Mouse (Mus musculus): ENCODE results near the gene Hes2. TPM values are rescaled to one million over a fixed set of nuclear protein-coding genes. Genes with fewer than 3 reads are reported as not detected.

The Hes2 gene
- polyA plus RNA-seq, 1 experiment, result not detected

- TF ChIP-seq POLR2A (IDR thresholded peaks at IDR 0.05; ENCODE audit: low read depth, low read length) (no peak), CTCF (IDR thresholded peaks at IDR 0.05; ENCODE audit: borderline replicate concordance, insufficient read depth, low read length) (no peak)
- Histone ChIP-seq H3K4me1 (ENCODE audit: control insufficient read depth, insufficient read depth, low read length) (peaks cover 19% of the 10 kb centered on the region), H3K4me3 (ENCODE audit: insufficient read depth, low read length) (no peak overlapping the region), H3K27ac (ENCODE audit: insufficient read depth, low read length) (peak overlapping the region; percentile 15; the same call in 1 of the 2 replicates)
Measured at GRCm38 (mm10) chr4:152190701-152191100, 32.0 kb downstream of the Hes2 start.

GRCm38 (mm10) chr4:152192569-152192968 is 33.9 kb downstream of the Hes2 start:
- Histone ChIP-seq H3K27ac (ENCODE audit: insufficient read depth, low read length) (no peak overlapping the region), H3K4me3 (ENCODE audit: insufficient read depth, low read length) (no peak overlapping the region), H3K4me1 (ENCODE audit: control insufficient read depth, insufficient read depth, low read length) (peaks cover 18% of the 10 kb centered on the region)
- TF ChIP-seq CTCF (IDR thresholded peaks at IDR 0.05; ENCODE audit: borderline replicate concordance, insufficient read depth, low read length) (no peak), POLR2A (IDR thresholded peaks at IDR 0.05; ENCODE audit: low read depth, low read length) (no peak)

- H3K4me3 ChIP-seq (ENCODE audit: insufficient read depth, low read length), result no peak overlapping the region
- H3K4me1 ChIP-seq (ENCODE audit: control insufficient read depth, insufficient read depth, low read length), result peaks cover 17% of the 10 kb centered on the region
- TF ChIP-seq CTCF (IDR thresholded peaks at IDR 0.05; ENCODE audit: borderline replicate concordance, insufficient read depth, low read length) (no peak), POLR2A (IDR thresholded peaks at IDR 0.05; ENCODE audit: low read depth, low read length) (no peak)
- no peak overlapping the region for H3K27ac ChIP-seq (ENCODE audit: insufficient read depth, low read length)
Measured at GRCm38 (mm10) chr4:152194476-152195175, 36.0 kb downstream of the Hes2 start.

GRCm38 (mm10) chr4:152196276-152196675 is 37.6 kb downstream of the Hes2 start:
- Histone ChIP-seq H3K4me3 (ENCODE audit: insufficient read depth, low read length) (no peak overlapping the region), H3K27ac (ENCODE audit: insufficient read depth, low read length) (no peak overlapping the region), H3K4me1 (ENCODE audit: control insufficient read depth, insufficient read depth, low read length) (peaks cover 4% of the 10 kb centered on the region; the same call in 1 of the 2 replicates)
- no peak for TF ChIP-seq CTCF (IDR thresholded peaks at IDR 0.05; ENCODE audit: borderline replicate concordance, insufficient read depth, low read length)
- TF ChIP-seq POLR2A (IDR thresholded peaks at IDR 0.05; ENCODE audit: low read depth, low read length), result no peak

- Histone ChIP-seq H3K4me3 (ENCODE audit: insufficient read depth, low read length) (no peak overlapping the region), H3K4me1 (ENCODE audit: control insufficient read depth, insufficient read depth, low read length) (peaks cover 3% of the 10 kb centered on the region; the same call in 1 of the 2 replicates), H3K27ac (ENCODE audit: insufficient read depth, low read length) (no peak overlapping the region)
- TF ChIP-seq POLR2A (IDR thresholded peaks at IDR 0.05; ENCODE audit: low read depth, low read length), result no peak
- no peak for TF ChIP-seq CTCF (IDR thresholded peaks at IDR 0.05; ENCODE audit: borderline replicate concordance, insufficient read depth, low read length)
Measured at GRCm38 (mm10) chr4:152197545-152197944, 38.9 kb downstream of the Hes2 start.

GRCm38 (mm10) chr4:152199617-152200016 is 41.0 kb downstream of the Hes2 start:
- Histone ChIP-seq H3K27ac (ENCODE audit: insufficient read depth, low read length) (no peak overlapping the region), H3K4me1 (ENCODE audit: control insufficient read depth, insufficient read depth, low read length) (no peaks in the 10 kb centered on the region), H3K4me3 (ENCODE audit: insufficient read depth, low read length) (no peak overlapping the region)
- TF ChIP-seq CTCF (IDR thresholded peaks at IDR 0.05; ENCODE audit: borderline replicate concordance, insufficient read depth, low read length) (no peak), POLR2A (IDR thresholded peaks at IDR 0.05; ENCODE audit: low read depth, low read length) (no peak)

GRCm38 (mm10) chr4:152201492-152201891 is 42.8 kb downstream of the Hes2 start:
- H3K4me1 ChIP-seq (ENCODE audit: control insufficient read depth, insufficient read depth, low read length), result 0 out of 2 replicates have a peak, but pooled peaks cover 3% of the 10 kb centered on the region
- H3K4me3 ChIP-seq (ENCODE audit: insufficient read depth, low read length), result no peak overlapping the region
- H3K27ac ChIP-seq (ENCODE audit: insufficient read depth, low read length), result no peak overlapping the region
- TF ChIP-seq POLR2A (IDR thresholded peaks at IDR 0.05; ENCODE audit: low read depth, low read length) (no peak), CTCF (IDR thresholded peaks at IDR 0.05; ENCODE audit: borderline replicate concordance, insufficient read depth, low read length) (no peak)

- no peak for TF ChIP-seq POLR2A (IDR thresholded peaks at IDR 0.05; ENCODE audit: low read depth, low read length)
- TF ChIP-seq CTCF (IDR thresholded peaks at IDR 0.05; ENCODE audit: borderline replicate concordance, insufficient read depth, low read length), result no peak
- Histone ChIP-seq H3K4me1 (ENCODE audit: control insufficient read depth, insufficient read depth, low read length) (0 out of 2 replicates have a peak, but pooled peaks cover 4% of the 10 kb centered on the region), H3K4me3 (ENCODE audit: insufficient read depth, low read length) (no peak overlapping the region), H3K27ac (ENCODE audit: insufficient read depth, low read length) (no peak overlapping the region)
Measured at GRCm38 (mm10) chr4:152202418-152202817, 43.8 kb downstream of the Hes2 start.

- H3K27ac ChIP-seq (ENCODE audit: insufficient read depth, low read length), result no peak overlapping the region
- no peak overlapping the region for H3K4me3 ChIP-seq (ENCODE audit: insufficient read depth, low read length)
- TF ChIP-seq CTCF (IDR thresholded peaks at IDR 0.05; ENCODE audit: borderline replicate concordance, insufficient read depth, low read length), result no peak
- no peak for TF ChIP-seq POLR2A (IDR thresholded peaks at IDR 0.05; ENCODE audit: low read depth, low read length)
- H3K4me1 ChIP-seq (ENCODE audit: control insufficient read depth, insufficient read depth, low read length), result 0 out of 2 replicates have a peak, but pooled peaks cover 4% of the 10 kb centered on the region
Measured at GRCm38 (mm10) chr4:152202905-152203304, 44.2 kb downstream of the Hes2 start.

GRCm38 (mm10) chr4:152204663-152205062 is 46.0 kb downstream of the Hes2 start:
- H3K27ac ChIP-seq (ENCODE audit: insufficient read depth, low read length), result no peak overlapping the region
- TF ChIP-seq CTCF (IDR thresholded peaks at IDR 0.05; ENCODE audit: borderline replicate concordance, insufficient read depth, low read length) (no peak), POLR2A (IDR thresholded peaks at IDR 0.05; ENCODE audit: low read depth, low read length) (no peak)
- 0 out of 2 replicates have a peak, but pooled peaks cover 4% of the 10 kb centered on the region for H3K4me1 ChIP-seq (ENCODE audit: control insufficient read depth, insufficient read depth, low read length)
- no peak overlapping the region for H3K4me3 ChIP-seq (ENCODE audit: insufficient read depth, low read length)
